Mouse (Mus musculus): ENCODE data around the gene Ccr9.

Ccr9 gene

GRCm38 (mm10) chr9:123802421-123802820 is 124.2 kb downstream of the Ccr9 start:
- DNase-seq (ENCODE audit: low read depth, low spot score) = no peak

- peak; percentile 17 for DNase-seq (ENCODE audit: low read depth, low spot score)
Measured at GRCm38 (mm10) chr9:123802896-123803295, 124.7 kb downstream of the Ccr9 start.

DNA sequence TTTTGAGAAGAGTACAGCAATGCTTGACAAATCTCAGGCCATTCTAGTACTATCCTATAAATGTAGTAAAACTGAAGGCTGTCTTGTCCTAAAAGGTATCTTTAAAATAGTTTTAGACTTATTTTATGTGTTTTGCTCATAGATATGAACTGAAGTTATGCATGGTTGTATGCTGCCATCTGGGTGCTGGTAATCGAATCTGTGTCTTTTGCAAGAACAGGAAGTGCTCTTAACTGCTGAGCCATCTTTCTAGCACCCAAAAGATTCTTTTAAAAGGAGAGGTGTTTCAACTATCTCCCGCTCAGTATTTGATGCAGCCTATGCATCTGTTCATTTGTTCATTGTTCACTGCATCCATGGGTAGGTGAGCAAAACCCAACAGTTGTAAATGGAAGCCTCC is 127.0 kb downstream of the Ccr9 start:
- DNase-seq (ENCODE audit: low read depth, low spot score) = peak; percentile 51

DNA sequence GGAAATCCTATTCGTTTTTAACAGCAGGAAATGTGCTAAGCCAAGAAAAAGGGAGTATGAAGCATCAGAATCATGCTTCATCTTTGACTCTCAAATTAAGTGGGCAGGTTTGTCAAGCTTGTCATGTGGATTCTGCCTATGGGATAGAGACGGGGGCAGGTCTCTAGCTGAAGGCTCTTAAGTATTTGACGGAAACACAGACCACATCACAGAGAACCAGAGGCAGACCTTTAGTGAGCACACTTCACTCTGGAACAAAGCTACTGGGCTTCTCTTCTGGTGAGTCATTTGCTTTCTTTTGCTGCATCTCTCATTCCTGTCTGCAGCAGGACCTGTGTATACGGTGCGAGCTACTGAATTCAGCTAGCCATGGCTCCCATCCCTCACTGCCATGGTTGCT is 128.0 kb downstream of the Ccr9 start, which contains the start of gene Cxcr6:
Gene Cxcr6, plus strand, starts transcription at position 209 of the 400 bp plus-strand sequence.
- peak; percentile 58 for DNase-seq (ENCODE audit: low read depth, low spot score)

DNA sequence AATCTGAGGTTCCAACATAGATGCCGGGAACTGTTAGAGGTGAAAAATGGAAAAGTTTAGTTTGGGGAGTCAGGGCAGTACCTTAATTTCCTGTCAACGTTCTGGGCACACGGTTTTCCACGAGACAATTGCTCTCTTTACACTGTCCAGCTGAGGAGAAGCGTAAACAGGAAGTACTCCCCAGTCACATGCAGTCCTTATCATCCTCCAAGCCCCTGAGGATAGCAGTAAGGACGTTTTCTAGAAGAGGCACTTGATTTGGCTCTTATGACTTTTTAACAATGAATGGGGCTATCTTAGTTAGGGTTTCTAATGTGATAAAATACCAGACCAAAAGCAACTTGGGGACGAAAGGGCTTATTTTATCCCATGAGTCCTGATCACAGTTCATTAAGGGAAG is 130.3 kb downstream of the Ccr9 start:
- no peak for DNase-seq (ENCODE audit: low read depth, low spot score)

- DNase-seq (ENCODE audit: low read depth, low spot score) = no peak
Measured at GRCm38 (mm10) chr9:123811831-123812230, 133.6 kb downstream of the Ccr9 start.

DNA sequence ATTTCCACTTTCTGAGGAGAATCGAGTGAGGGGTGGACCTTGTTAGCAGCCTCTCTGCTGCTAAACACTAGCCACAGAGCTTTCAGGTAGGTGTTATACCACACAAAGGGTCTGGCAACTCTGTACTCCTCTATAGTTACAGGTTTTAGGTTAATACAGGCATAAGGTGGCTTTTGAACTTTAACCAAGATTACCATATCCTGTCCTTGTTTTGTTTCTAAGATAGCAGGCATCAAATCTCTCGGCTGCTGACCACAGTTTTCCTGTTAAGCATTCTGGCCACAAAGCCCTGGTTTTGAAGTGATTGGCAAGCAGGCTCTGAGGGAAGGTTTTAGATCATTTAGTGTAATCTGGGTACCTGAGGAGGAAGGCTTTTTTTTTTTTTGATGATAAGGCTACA is 136.1 kb downstream of the Ccr9 start:
- peak; percentile 50 for DNase-seq (ENCODE audit: low read depth, low spot score)

DNA sequence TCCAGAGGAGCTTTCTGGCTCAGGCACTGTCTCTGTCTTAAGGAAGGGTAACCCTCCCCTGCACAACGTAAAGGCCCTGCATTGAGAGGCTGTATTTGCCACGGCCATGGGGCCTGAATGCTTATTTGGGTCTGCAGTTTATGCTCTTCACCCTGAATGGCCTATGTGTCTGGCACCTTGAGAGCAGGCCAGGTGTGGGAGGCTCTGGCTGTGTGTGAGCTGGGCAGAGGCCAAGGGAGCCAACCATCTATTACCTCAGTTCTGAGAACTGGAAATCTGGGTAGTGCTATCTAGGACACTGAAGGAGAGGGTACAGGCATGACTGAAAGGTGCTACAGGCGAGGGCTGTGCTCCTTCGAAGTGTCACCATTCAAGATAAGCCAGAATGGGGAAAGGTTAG is 136.6 kb downstream of the Ccr9 start:
- DNase-seq (ENCODE audit: low read depth, low spot score) = no peak

DNA sequence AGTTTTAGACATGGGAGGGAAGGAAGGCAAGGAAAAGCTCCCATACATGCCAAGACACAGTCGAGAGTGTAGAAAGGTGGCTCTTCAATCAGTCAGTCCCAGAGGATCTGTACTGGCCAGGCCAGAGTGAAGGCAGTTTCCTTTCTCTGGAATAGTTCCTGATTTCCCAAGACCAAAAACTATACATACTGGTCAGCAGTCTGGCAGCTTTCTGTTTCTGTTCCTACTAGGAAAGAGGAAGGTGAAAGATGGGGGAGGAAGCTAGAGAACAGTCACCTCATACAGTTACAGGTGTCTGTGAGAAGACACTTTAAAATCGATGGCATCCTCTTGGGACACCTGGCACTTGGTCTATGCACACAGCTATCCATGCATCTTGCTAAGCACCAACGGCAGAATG is 137.2 kb downstream of the Ccr9 start:
- DNase-seq (ENCODE audit: low read depth, low spot score) = no peak

- no peak for DNase-seq (ENCODE audit: low read depth, low spot score)
Measured at GRCm38 (mm10) chr9:123815996-123816395, 137.8 kb downstream of the Ccr9 start.

DNA sequence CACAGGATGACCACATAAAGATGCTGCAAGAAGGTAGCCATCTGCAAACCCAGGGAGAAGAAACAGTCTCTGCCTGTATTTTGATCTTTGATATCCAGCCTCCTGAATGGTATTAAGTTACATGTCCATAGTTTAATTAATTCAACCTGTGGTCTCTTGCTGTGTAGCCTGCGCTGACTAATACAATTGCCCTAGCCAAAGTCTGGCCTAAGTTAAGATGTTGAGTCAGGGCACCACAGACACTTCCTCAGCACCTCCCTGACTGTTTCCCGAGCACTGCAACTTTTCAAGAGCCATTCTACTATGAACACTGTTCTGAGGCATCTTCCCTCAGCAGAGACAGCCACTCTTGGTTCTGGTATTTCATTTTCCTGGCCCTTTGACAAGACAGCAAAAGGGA is 140.4 kb downstream of the Ccr9 start:
- no peak for DNase-seq (ENCODE audit: low read depth, low spot score)

- DNase-seq (ENCODE audit: low read depth, low spot score) = no peak
Measured at GRCm38 (mm10) chr9:123826631-123827030, 148.4 kb downstream of the Ccr9 start.

DNA sequence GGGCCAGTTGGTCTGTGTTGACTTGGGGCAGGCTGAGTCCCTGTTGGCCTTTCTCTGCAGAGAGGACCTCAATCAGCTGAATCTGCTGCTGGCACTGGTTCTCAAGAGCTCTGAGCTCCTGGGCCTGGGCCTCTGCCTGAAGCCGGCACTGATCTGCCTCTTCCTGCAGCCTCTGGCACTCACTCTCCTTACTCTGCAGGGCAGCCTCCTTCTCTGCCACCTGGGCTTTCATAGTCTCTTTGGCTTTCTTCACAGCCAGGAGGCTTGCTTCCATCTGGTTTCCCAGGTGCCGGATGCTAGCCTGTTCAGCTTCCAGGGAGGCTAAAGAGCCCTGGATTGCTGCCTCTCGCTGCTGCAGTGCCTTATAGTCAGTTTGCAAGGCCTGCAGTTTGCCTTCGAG is 150.7 kb downstream of the Ccr9 start:
- no peak for DNase-seq (ENCODE audit: low read depth, low spot score)

All from CD4-positive, CD25-positive, alpha-beta regulatory T cell, adult 2 months (primary cell).